Mouse (Mus musculus) left cerebral cortex, adult 6 months (tissue): Measurements from ENCODE around the gene Dnaaf3. TPM values are rescaled to one million over a fixed set of nuclear protein-coding genes. Genes with fewer than 3 reads are reported as not detected.

Experiments used
- long read RNA-seq, 2 experiments: library from polyadenylated mRNA; unstranded; transcript quantifications; one replicate each; pipeline ENCODE4 v2.0.0; 2019 to 2020
- polyA plus RNA-seq: library from polyadenylated mRNA; unstranded; fragments of <200 nt; fragmentation: Nextera tagmentation; gene quantifications from 2 replicates; pipeline ENCODE4 v1.2.3, GENCODE M21; 2021

Gene Dnaaf3
- 0.09 and 0.18 TPM in 2 replicates for polyA plus RNA-seq
- long read RNA-seq, experiment 1 = 0 reads
- long read RNA-seq, experiment 2 = 0 reads

GRCm38 (mm10) chr7:4532005-4532729 is at the start of gene Dnaaf3:
TSS of gene Dnaaf3 (minus strand) at chr7:4532453.

GRCm38 (mm10) chr7:4547221-4547641 is 15.0 kb upstream of the Dnaaf3 start, which contains the start of gene Syt5:
TSS of gene Syt5 (minus strand) at chr7:4547541.

GRCm38 (mm10) chr7:4524212-4524922 is 7.9 kb downstream of the Dnaaf3 start, which contains the start of gene Tnni3:
TSS of gene Tnni3 (minus strand) at chr7:4524229.

GRCm38 (mm10) chr7:4516332-4517050 is 15.8 kb downstream of the Dnaaf3 start, which contains the start of gene Tnnt1:
TSS of gene Tnnt1 (minus strand) at chr7:4516382.

GRCm38 (mm10) chr7:4501558-4502397 is 30.5 kb downstream of the Dnaaf3 start, which contains the start of gene Ppp1r12c:
TSS of gene Ppp1r12c (minus strand) at chr7:4501680.

Other genes starting within 250 kb of the Dnaaf3 start
- gene Ncr1, start 194.7 kb downstream of the Dnaaf3 start, polyA plus RNA-seq = not detected in 2 replicates
- gene Gp6, start 134.7 kb downstream of the Dnaaf3 start, polyA plus RNA-seq = not detected in 2 replicates
- gene Rdh13, start 86.8 kb downstream of the Dnaaf3 start, polyA plus RNA-seq = 24.3 and 35.4 TPM in 2 replicates
- gene Eps8l1, start 71.8 kb downstream of the Dnaaf3 start, polyA plus RNA-seq = 2.8 and 4.0 TPM in 2 replicates
- 18.1 and 20.2 TPM in 2 replicates for gene Ppp1r12c, start 30.8 kb downstream of the Dnaaf3 start, polyA plus RNA-seq
- gene Tnnt1, start 16.1 kb downstream of the Dnaaf3 start, polyA plus RNA-seq = 7.3 and 8.6 TPM in 2 replicates
- gene Tnni3, start 8.2 kb downstream of the Dnaaf3 start, polyA plus RNA-seq = 0.43 TPM in 1 of 2 replicates, not detected in the other
- 300 and 304 TPM in 2 replicates for gene Syt5, start 15.1 kb upstream of the Dnaaf3 start, polyA plus RNA-seq
- gene Ptprh, start 71.6 kb upstream of the Dnaaf3 start, polyA plus RNA-seq = 0.26 and 0.45 TPM in 2 replicates
- 0.40 TPM in 2 replicates for gene Tmem86b, start 99.0 kb upstream of the Dnaaf3 start, polyA plus RNA-seq
- gene Ppp6r1, start 126.6 kb upstream of the Dnaaf3 start, polyA plus RNA-seq = 4.6 and 8.6 TPM in 2 replicates
- gene Hspbp1, start 152.6 kb upstream of the Dnaaf3 start, polyA plus RNA-seq = 128 and 156 TPM in 2 replicates
- 5.6 and 6.8 TPM in 2 replicates for gene Brsk1, start 158.2 kb upstream of the Dnaaf3 start, polyA plus RNA-seq
- 0.25 TPM in 1 of 2 replicates, not detected in the other for gene Tmem150b, start 192.8 kb upstream of the Dnaaf3 start, polyA plus RNA-seq
- gene Kmt5c, start 207.7 kb upstream of the Dnaaf3 start, polyA plus RNA-seq = 4.4 and 5.7 TPM in 2 replicates
- 14.4 and 16.7 TPM in 2 replicates for gene Cox6b2, start 220.6 kb upstream of the Dnaaf3 start, polyA plus RNA-seq
- not detected in 2 replicates for gene Fam71e2, start 238.8 kb upstream of the Dnaaf3 start, polyA plus RNA-seq